Mouse (Mus musculus): ENCODE measurements around the gene Rnase2b.
"Not testable (repeated sequence)": the region's sequence is repeated elsewhere in the genome, so short reads cannot be mapped to it uniquely, and the experiment has no call there.

The Rnase2b gene

GRCm38 (mm10) chr14:51157072-51157471 is 5.0 kb upstream of the Rnase2b start:
- H3K36me3 ChIP-seq (ENCODE audit: insufficient read depth, low read length) = no peaks in the 10 kb centered on the region
- TF ChIP-seq POU5F1 (IDR thresholded peaks at IDR 0.05; ENCODE audit: borderline replicate concordance, low read length) (no peak), NANOG (IDR thresholded peaks at IDR 0.05; ENCODE audit: borderline replicate concordance, low read length) (no peak), CTCF (conservative IDR thresholded peaks at IDR 0.05; ENCODE audit: low read length) (no peak)
- H3K4me1 ChIP-seq (replicated peaks; ENCODE audit: low read depth, low read length) = no peaks in the 10 kb centered on the region
- no peak overlapping the region for H3K4me3 ChIP-seq (replicated peaks; ENCODE audit: low read length)
- H3K27me3 ChIP-seq (ENCODE audit: insufficient read depth, low read length) = no peaks in the 10 kb centered on the region
- no peaks in the 10 kb centered on the region for H3K9me3 ChIP-seq (ENCODE audit: low read length)

- not testable (repeated sequence) for H3K27me3 ChIP-seq (ENCODE audit: insufficient read depth, low read length); H3K4me1 ChIP-seq (replicated peaks; ENCODE audit: low read depth, low read length); H3K4me3 ChIP-seq (replicated peaks; ENCODE audit: low read length); H3K36me3 ChIP-seq (ENCODE audit: insufficient read depth, low read length); H3K9me3 ChIP-seq (ENCODE audit: low read length)
Measured at GRCm38 (mm10) chr14:51163323-51163722, 1.3 kb downstream of the Rnase2b start.

GRCm38 (mm10) chr14:51165435-51165834 is 3.4 kb downstream of the Rnase2b start:
- TF ChIP-seq NANOG (IDR thresholded peaks at IDR 0.05; ENCODE audit: borderline replicate concordance, low read length) (no peak), POU5F1 (IDR thresholded peaks at IDR 0.05; ENCODE audit: borderline replicate concordance, low read length) (no peak), CTCF (conservative IDR thresholded peaks at IDR 0.05; ENCODE audit: low read length) (no peak)
- Histone ChIP-seq H3K4me3 (replicated peaks; ENCODE audit: low read length) (no peak overlapping the region), H3K27me3 (ENCODE audit: insufficient read depth, low read length) (no peaks in the 10 kb centered on the region), H3K4me1 (replicated peaks; ENCODE audit: low read depth, low read length) (no peaks in the 10 kb centered on the region), H3K36me3 (ENCODE audit: insufficient read depth, low read length) (no peaks in the 10 kb centered on the region), H3K9me3 (ENCODE audit: low read length) (peaks cover 5% of the 10 kb centered on the region; the same call in 1 of the 2 replicates)

- Histone ChIP-seq H3K4me3 (replicated peaks; ENCODE audit: low read length) (no peak overlapping the region), H3K4me1 (replicated peaks; ENCODE audit: low read depth, low read length) (no peaks in the 10 kb centered on the region), H3K9me3 (ENCODE audit: low read length) (peaks cover 5% of the 10 kb centered on the region; the same call in 1 of the 2 replicates), H3K27me3 (ENCODE audit: insufficient read depth, low read length) (no peaks in the 10 kb centered on the region), H3K36me3 (ENCODE audit: insufficient read depth, low read length) (no peaks in the 10 kb centered on the region)
- no peak for TF ChIP-seq POU5F1 (IDR thresholded peaks at IDR 0.05; ENCODE audit: borderline replicate concordance, low read length)
- TF ChIP-seq CTCF (conservative IDR thresholded peaks at IDR 0.05; ENCODE audit: low read length) = no peak
Measured at GRCm38 (mm10) chr14:51166068-51166467, 4.0 kb downstream of the Rnase2b start.

GRCm38 (mm10) chr14:51172095-51172865 is 10.2 kb downstream of the Rnase2b start:
- H3K4me1 ChIP-seq (replicated peaks; ENCODE audit: low read depth, low read length); H3K27me3 ChIP-seq (ENCODE audit: insufficient read depth, low read length); H3K36me3 ChIP-seq (ENCODE audit: insufficient read depth, low read length); H3K4me3 ChIP-seq (replicated peaks; ENCODE audit: low read length); H3K9me3 ChIP-seq (ENCODE audit: low read length): not testable (repeated sequence)
- peak; percentile 25 for TF ChIP-seq CTCF (conservative IDR thresholded peaks at IDR 0.05; ENCODE audit: low read length)

- H3K4me1 ChIP-seq (replicated peaks; ENCODE audit: low read depth, low read length); H3K4me3 ChIP-seq (replicated peaks; ENCODE audit: low read length); H3K36me3 ChIP-seq (ENCODE audit: insufficient read depth, low read length); H3K9me3 ChIP-seq (ENCODE audit: low read length); H3K27me3 ChIP-seq (ENCODE audit: insufficient read depth, low read length): not testable (repeated sequence)
Measured at GRCm38 (mm10) chr14:51172947-51173346, 10.9 kb downstream of the Rnase2b start.

GRCm38 (mm10) chr14:51173843-51174242 is 11.8 kb downstream of the Rnase2b start:
- H3K9me3 ChIP-seq (ENCODE audit: low read length) = no peaks in the 10 kb centered on the region
- TF ChIP-seq POU5F1 (IDR thresholded peaks at IDR 0.05; ENCODE audit: borderline replicate concordance, low read length) (no peak), NANOG (IDR thresholded peaks at IDR 0.05; ENCODE audit: borderline replicate concordance, low read length) (no peak), CTCF (conservative IDR thresholded peaks at IDR 0.05; ENCODE audit: low read length) (no peak)
- H3K27me3 ChIP-seq (ENCODE audit: insufficient read depth, low read length) = no peaks in the 10 kb centered on the region
- no peaks in the 10 kb centered on the region for H3K4me1 ChIP-seq (replicated peaks; ENCODE audit: low read depth, low read length)
- no peaks in the 10 kb centered on the region for H3K36me3 ChIP-seq (ENCODE audit: insufficient read depth, low read length)
- H3K4me3 ChIP-seq (replicated peaks; ENCODE audit: low read length) = no peak overlapping the region

- not testable (repeated sequence) for H3K9me3 ChIP-seq (ENCODE audit: low read length); H3K27me3 ChIP-seq (ENCODE audit: insufficient read depth, low read length); H3K4me3 ChIP-seq (replicated peaks; ENCODE audit: low read length); H3K4me1 ChIP-seq (replicated peaks; ENCODE audit: low read depth, low read length); H3K36me3 ChIP-seq (ENCODE audit: insufficient read depth, low read length)
Measured at GRCm38 (mm10) chr14:51181051-51181450, 19.0 kb downstream of the Rnase2b start.

- TF ChIP-seq POU5F1 (IDR thresholded peaks at IDR 0.05; ENCODE audit: borderline replicate concordance, low read length) = no peak
- TF ChIP-seq CTCF (conservative IDR thresholded peaks at IDR 0.05; ENCODE audit: low read length) = no peak
- no peak for TF ChIP-seq NANOG (IDR thresholded peaks at IDR 0.05; ENCODE audit: borderline replicate concordance, low read length)
- Histone ChIP-seq H3K4me1 (replicated peaks; ENCODE audit: low read depth, low read length) (peaks cover 16% of the 10 kb centered on the region), H3K4me3 (replicated peaks; ENCODE audit: low read length) (peak overlapping the region; percentile 43; the same call in 1 of the 2 replicates)
Measured at GRCm38 (mm10) chr14:51195681-51196080, 33.6 kb downstream of the Rnase2b start.

More at GRCm38 (mm10) chr14:51195681-51196080, 33.6 kb downstream of the Rnase2b start:
- no peaks in the 10 kb centered on the region for H3K36me3 ChIP-seq (ENCODE audit: insufficient read depth, low read length)
- H3K9me3 ChIP-seq (ENCODE audit: low read length) = no peaks in the 10 kb centered on the region
- no peaks in the 10 kb centered on the region for H3K27me3 ChIP-seq (ENCODE audit: insufficient read depth, low read length)

Data from E14TG2a.4 (cell line).